Mouse (Mus musculus): ENCODE results near the gene Sipa1l2. TPM values are rescaled to one million over a fixed set of nuclear protein-coding genes. Genes with fewer than 3 reads are reported as not detected.
"Not testable (repeated sequence)": the region's sequence is repeated elsewhere in the genome, so short reads cannot be mapped to it uniquely, and the experiment has no call there.

The Sipa1l2 gene
- total and polyA plus RNA-seq, 2 experiments from 2014 or later: 10.1 to 52.6 TPM

DNA sequence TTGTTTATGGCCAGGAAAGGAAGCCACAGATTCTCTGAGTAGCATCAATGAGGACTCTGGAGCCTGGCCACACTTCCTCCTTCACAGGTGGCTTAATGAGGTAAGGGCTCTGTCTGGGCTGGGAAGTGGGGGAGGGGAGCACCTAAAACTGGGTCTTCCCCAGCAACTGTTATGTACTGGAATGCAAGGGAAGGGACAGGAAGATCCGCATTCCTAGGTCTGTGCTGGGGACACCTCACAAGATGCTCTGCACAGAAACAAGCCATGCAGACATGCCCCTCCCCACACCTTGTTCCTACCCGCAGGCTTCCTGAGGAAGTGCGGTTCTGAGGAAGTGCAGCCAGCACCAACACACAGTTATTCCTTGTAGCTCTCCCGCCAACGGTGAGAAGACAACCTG is 46.4 kb downstream of the Sipa1l2 start:
- no peak overlapping the region for H3K4me3 ChIP-seq (ENCODE audit: low read depth, low read length)
- no peaks in the 10 kb centered on the region for H3K27me3 ChIP-seq (ENCODE audit: insufficient read depth, low read length)
- H3K9ac ChIP-seq (replicated peaks; ENCODE audit: low read length, poor library complexity, severe bottlenecking): no peak overlapping the region
- peaks cover 13% of the 10 kb centered on the region; the same call in 1 of the 2 replicates for H3K4me1 ChIP-seq (ENCODE audit: insufficient read depth, low read length)
- WGBS: 65% methylated on average over 5 of the region's 5 CpGs
- H3K36me3 ChIP-seq (ENCODE audit: insufficient read depth, low read length): no peaks in the 10 kb centered on the region
- TF ChIP-seq CTCF (IDR thresholded peaks at IDR 0.05): no peak
- no peak overlapping the region for H3K4me2 ChIP-seq (ENCODE audit: low read depth, low read length, poor library complexity, severe bottlenecking)
- no peaks in the 10 kb centered on the region for H3K9me3 ChIP-seq (ENCODE audit: low read length)
- H3K27ac ChIP-seq (ENCODE audit: low read depth, low read length): no peak overlapping the region
- ATAC-seq (ENCODE audit: low FRiP score): no peak
- DNase-seq (ENCODE audit: low spot score): no peak

DNA sequence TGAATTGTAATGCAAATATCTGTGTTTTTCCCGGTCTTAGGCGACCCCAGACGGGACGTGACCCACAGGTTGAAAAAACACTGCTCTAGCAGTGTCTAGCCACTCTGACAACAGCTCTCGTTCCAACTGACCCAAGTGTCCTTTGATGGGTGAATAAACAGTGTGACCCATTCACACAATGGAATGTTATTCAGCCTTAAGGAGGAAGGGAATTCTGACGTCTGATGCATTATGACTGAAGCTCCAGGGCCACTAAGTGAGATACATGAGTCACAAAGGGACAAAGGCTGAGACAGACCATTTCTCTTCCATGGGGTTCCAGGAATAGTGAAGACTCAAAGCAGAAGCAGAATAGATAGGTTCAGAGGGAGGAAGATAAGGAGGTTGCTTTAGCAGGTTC is 47.5 kb downstream of the Sipa1l2 start:
- no peak for TF ChIP-seq CTCF (IDR thresholded peaks at IDR 0.05)
- no peaks in the 10 kb centered on the region for H3K27me3 ChIP-seq (ENCODE audit: insufficient read depth, low read length)
- H3K9ac ChIP-seq (replicated peaks; ENCODE audit: low read length, poor library complexity, severe bottlenecking): no peak overlapping the region
- H3K9me3 ChIP-seq (ENCODE audit: low read length): no peaks in the 10 kb centered on the region
- no peaks in the 10 kb centered on the region for H3K36me3 ChIP-seq (ENCODE audit: insufficient read depth, low read length)
- DNase-seq (ENCODE audit: low spot score) (no peak), ATAC-seq (ENCODE audit: low FRiP score) (no peak)
- H3K4me3 ChIP-seq (ENCODE audit: low read depth, low read length): no peak overlapping the region
- H3K4me2 ChIP-seq (ENCODE audit: low read depth, low read length, poor library complexity, severe bottlenecking): no peak overlapping the region
- WGBS: 63% methylated on average over 6 of the region's 6 CpGs
- H3K4me1 ChIP-seq (ENCODE audit: insufficient read depth, low read length): peaks cover 9% of the 10 kb centered on the region; the same call in 1 of the 2 replicates
- no peak overlapping the region for H3K27ac ChIP-seq (ENCODE audit: low read depth, low read length)

DNA sequence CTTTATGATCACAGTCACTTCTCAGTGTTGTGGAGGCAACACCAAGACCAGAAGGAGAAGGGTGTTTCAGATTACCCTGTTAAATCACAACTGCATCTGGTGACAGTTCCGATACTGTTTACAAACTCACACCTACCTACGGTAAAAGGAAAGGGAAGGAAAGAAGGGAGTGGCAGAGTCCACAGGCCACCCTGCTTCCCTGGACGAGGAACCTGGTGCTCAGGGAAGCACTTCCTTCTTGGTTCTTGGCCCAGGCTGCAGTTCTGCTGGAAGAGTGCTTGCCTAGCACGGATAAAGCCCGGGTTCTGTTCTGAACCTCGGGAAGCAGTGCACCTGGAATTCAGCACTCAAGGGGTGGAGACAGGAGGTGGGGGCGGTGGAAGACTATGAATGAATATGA is 48.5 kb downstream of the Sipa1l2 start:
- TF ChIP-seq CTCF (IDR thresholded peaks at IDR 0.05): no peak
- no peak overlapping the region for H3K9ac ChIP-seq (replicated peaks; ENCODE audit: low read length, poor library complexity, severe bottlenecking)
- H3K27me3 ChIP-seq (ENCODE audit: insufficient read depth, low read length): no peaks in the 10 kb centered on the region
- H3K4me2 ChIP-seq (ENCODE audit: low read depth, low read length, poor library complexity, severe bottlenecking): no peak overlapping the region
- no peaks in the 10 kb centered on the region; the same call in 1 of the 2 replicates for H3K4me1 ChIP-seq (ENCODE audit: insufficient read depth, low read length)
- 83% methylated on average over 7 of the region's 7 CpGs for WGBS
- ATAC-seq (ENCODE audit: low FRiP score) (no peak), DNase-seq (ENCODE audit: low spot score) (no peak)
- H3K4me3 ChIP-seq (ENCODE audit: low read depth, low read length): no peak overlapping the region
- H3K9me3 ChIP-seq (ENCODE audit: low read length): no peaks in the 10 kb centered on the region
- H3K36me3 ChIP-seq (ENCODE audit: insufficient read depth, low read length): no peaks in the 10 kb centered on the region
- H3K27ac ChIP-seq (ENCODE audit: low read depth, low read length): no peak overlapping the region

DNA sequence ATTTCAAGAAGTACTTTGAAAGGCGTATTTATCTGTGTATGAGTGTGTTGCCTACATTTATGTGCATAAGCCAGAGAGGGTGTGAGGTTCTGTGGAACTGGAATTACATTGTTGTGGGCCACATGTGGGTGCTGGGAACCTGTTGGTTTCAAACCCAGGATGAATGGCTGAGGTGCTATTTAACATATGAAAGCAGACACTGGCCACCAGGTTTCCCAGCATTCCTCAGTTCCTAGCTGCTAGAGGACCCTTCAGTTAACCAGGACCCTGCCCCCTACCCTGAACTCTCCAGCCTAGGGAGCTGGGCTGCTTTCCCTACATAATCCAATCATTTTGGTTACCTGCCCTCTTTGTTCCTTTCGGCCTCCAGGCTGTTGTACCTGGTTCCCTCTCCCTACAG is 49.3 kb downstream of the Sipa1l2 start:
- ATAC-seq (ENCODE audit: low FRiP score); H3K4me3 ChIP-seq (ENCODE audit: low read depth, low read length); DNase-seq (ENCODE audit: low spot score); H3K4me2 ChIP-seq (ENCODE audit: low read depth, low read length, poor library complexity, severe bottlenecking); H3K9me3 ChIP-seq (ENCODE audit: low read length); H3K4me1 ChIP-seq (ENCODE audit: insufficient read depth, low read length); H3K36me3 ChIP-seq (ENCODE audit: insufficient read depth, low read length); H3K9ac ChIP-seq (replicated peaks; ENCODE audit: low read length, poor library complexity, severe bottlenecking); H3K27me3 ChIP-seq (ENCODE audit: insufficient read depth, low read length); H3K27ac ChIP-seq (ENCODE audit: low read depth, low read length): not testable (repeated sequence)
- 74% methylated on average over 2 of the region's 2 CpGs for WGBS

DNA sequence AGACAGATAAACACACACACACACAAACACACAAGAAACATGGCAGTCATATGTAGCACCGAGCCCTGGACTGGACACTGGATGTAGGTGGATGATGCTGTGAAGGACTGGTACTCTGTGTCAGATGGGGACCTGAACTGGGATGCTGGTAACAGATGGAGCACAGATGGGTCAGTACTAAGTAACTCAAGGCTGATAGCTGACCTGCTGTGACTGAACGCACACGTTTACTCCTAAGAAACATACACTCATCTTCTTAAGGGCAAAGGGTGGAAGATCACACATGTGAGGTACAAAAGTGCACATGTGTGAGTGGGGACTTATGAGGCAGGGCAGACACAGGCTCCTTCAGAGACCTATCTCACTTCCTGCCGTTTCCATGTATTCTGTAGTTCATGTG is 50.7 kb downstream of the Sipa1l2 start:
- Histone ChIP-seq H3K9ac (replicated peaks; ENCODE audit: low read length, poor library complexity, severe bottlenecking) (no peak overlapping the region), H3K4me1 (ENCODE audit: insufficient read depth, low read length) (peaks cover 1% of the 10 kb centered on the region; the same call in 1 of the 2 replicates), H3K4me2 (ENCODE audit: low read depth, low read length, poor library complexity, severe bottlenecking) (no peak overlapping the region), H3K27ac (ENCODE audit: low read depth, low read length) (no peak overlapping the region), H3K9me3 (ENCODE audit: low read length) (no peaks in the 10 kb centered on the region), H3K36me3 (ENCODE audit: insufficient read depth, low read length) (no peaks in the 10 kb centered on the region), H3K4me3 (ENCODE audit: low read depth, low read length) (no peak overlapping the region), H3K27me3 (ENCODE audit: insufficient read depth, low read length) (no peaks in the 10 kb centered on the region)
- DNase-seq (ENCODE audit: low spot score): no peak
- no peak for ATAC-seq (ENCODE audit: low FRiP score)
- WGBS: 82% methylated on average over 4 of the region's 4 CpGs
- no peak for TF ChIP-seq CTCF (IDR thresholded peaks at IDR 0.05)

DNA sequence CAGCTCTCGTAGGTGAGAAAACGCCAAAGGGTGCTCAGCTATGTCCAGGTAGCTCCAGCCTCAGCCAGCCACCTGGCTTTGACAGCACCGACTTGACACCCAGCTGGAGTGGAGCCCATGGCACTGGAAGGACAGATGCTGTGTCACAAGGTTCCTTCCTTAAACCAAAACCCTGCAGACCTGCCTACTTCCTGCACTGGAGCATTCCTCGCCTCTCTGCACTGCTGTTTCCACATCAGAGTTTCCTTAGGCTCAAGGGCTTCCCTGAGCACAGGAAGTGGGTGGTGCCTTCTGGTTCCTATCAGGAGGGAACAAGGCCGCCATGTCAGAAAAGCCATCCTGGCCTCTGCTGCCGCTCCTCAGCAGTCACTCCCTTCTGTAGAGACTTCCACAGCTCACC is 51.3 kb downstream of the Sipa1l2 start:
- 88% methylated on average over 6 of the region's 6 CpGs for WGBS
- DNase-seq (ENCODE audit: low spot score): no peak

More for the DNA sequence above, 51.3 kb downstream of the Sipa1l2 start:
- Histone ChIP-seq H3K27me3 (ENCODE audit: insufficient read depth, low read length) (no peaks in the 10 kb centered on the region), H3K4me3 (ENCODE audit: low read depth, low read length) (no peak overlapping the region), H3K9ac (replicated peaks; ENCODE audit: low read length, poor library complexity, severe bottlenecking) (no peak overlapping the region), H3K27ac (ENCODE audit: low read depth, low read length) (no peak overlapping the region), H3K4me1 (ENCODE audit: insufficient read depth, low read length) (peaks cover 7% of the 10 kb centered on the region; the same call in 1 of the 2 replicates), H3K36me3 (ENCODE audit: insufficient read depth, low read length) (no peaks in the 10 kb centered on the region), H3K4me2 (ENCODE audit: low read depth, low read length, poor library complexity, severe bottlenecking) (no peak overlapping the region), H3K9me3 (ENCODE audit: low read length) (no peaks in the 10 kb centered on the region)
- ATAC-seq (ENCODE audit: low FRiP score): no peak
- no peak for TF ChIP-seq CTCF (IDR thresholded peaks at IDR 0.05)

Measured in midbrain, postnatal 0 days (tissue).